Mouse (Mus musculus): ENCODE results near the gene Lrfn1. TPM values are rescaled to one million over a fixed set of nuclear protein-coding genes. Genes with fewer than 3 reads are reported as not detected.

The Lrfn1 gene
- total RNA-seq, 2 experiments from 2014 or later, result 0.36 to 0.80 TPM

DNA sequence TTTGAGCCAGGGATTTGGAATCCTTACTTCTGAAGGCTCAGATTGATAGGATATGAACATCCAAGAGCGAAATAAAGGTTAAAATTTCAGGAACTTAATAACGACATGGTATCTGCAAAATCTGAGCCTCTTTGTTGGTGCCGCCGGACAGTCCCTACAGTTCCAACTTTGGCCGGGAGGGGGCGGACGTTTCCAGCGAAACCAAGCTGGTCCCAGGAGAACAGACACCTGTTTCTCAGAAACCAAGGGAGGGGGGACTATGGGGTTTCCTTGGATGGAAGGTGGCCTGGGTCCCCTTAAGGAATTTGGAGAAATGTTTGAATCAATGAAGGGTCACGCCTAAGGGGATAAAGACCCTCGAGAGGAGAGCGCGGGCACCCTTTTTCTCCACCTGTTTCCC, 5.3 kb upstream of the Lrfn1 start:
- no peak for ATAC-seq (replicated peaks; ENCODE audit: poor library complexity, severe bottlenecking)

DNA sequence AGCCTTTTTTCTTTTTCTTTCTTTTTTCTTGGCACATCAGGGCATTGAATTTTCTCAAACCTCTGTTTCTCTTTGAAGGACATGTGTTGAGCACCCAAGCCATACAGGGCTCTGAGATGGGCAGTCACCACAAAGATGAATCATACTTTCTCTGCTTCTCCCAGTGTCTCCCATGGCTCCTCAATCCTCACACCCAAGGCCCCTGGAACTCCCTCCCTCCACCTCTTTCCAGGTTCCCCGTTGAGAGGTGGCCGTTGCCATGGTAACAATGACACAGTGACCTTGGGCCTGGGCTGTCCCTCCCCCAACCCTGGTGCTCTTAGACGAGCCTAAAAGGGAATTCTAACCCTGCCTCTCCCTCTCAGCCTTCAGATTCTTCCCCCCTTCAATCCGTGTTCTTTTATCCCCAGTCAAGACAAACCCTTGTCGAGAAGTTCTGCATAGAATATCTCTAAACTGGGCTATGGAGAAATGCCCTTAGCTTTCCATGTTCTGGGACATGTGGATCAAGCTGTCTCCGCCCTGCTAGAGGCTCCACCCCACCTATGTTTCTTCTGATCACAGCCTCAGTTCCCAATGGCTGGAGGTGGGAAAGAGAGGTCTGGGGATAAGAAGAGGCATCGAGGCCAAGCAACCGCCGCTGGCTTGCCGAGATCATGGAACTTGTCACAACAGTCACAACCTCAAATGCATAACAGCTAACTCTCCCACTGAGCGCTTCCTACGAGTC, 4.5 kb upstream of the Lrfn1 start:
- ATAC-seq (replicated peaks; ENCODE audit: poor library complexity, severe bottlenecking), result no peak

DNA sequence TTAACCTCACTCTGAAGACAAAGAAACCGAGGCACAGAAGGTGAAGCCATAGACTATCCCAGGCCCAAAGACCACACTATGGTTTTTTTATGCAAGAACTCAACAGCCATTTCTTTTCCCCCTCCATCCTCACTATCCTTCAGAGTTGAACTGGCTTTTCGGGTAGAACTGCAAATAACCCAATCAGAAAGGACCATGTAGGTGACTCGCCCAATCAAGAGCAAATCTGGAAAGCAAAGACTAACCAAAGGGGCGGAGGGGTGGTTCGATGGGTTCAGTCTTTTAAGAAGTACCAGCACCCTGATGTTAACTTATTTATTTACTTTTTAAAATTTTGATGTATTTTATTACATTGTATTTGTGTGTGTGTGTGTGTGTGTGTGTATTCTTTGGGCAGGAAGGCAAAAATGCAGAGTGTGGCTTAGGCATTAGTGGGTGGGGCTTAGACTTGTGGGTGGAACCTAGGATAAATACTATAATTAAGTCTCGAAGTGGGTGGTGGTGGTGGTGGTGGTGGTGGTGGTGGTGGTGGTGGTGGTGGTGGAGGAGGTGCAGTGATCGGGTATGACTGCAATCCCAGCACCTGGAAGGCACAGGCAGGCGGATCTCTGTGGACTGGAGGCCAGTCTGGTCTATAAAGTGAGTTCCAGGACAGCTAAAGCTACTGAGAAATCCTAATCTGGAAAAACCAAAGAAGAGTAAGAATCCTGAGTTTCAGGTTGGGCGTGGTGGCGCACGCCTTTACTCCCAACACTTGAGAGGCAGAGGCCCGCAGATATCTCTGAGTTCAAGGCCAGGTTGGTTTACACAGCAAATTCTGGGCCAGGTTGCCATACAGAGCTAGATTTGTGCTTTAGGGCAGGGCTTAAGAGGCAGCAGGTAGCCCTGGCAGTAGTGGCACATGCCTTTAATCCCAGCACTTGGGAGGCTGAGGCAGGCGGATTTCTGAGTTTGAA, 3.6 kb upstream of the Lrfn1 start:
- ATAC-seq (replicated peaks; ENCODE audit: poor library complexity, severe bottlenecking), result no peak

DNA sequence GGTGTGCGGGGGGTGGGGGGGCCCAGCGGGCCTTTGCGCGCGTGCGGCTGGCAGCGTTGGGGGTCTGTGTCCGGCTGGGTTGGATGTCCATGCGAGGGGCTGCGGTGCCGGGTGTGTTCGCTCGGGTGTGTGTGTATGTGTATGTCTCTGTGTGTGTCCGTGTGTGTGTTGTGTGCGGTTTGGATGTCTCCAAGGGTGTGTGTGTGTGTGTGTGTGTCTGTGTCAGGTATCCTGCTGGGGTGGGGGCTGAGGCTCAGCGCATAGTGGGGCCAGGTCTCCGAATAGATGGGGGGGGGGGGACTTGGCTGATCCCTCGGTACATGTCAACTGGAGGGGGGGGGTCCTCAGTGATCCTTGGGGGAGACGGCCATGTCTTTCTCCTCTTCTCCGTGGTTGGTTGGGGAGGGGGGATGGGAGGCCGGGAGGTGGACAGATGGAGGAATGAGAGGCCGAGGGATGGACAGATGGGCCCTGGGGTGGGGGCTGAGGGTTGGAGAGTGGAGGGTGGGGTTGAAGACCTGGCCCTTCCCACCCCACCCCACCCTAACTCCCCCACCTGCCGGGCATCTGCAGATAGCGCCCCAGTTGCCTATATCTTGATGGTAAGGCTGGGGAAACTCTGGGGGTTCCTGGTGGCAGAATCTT, 703 bp downstream of the Lrfn1 start:
- ATAC-seq (replicated peaks; ENCODE audit: poor library complexity, severe bottlenecking), result no peak

DNA sequence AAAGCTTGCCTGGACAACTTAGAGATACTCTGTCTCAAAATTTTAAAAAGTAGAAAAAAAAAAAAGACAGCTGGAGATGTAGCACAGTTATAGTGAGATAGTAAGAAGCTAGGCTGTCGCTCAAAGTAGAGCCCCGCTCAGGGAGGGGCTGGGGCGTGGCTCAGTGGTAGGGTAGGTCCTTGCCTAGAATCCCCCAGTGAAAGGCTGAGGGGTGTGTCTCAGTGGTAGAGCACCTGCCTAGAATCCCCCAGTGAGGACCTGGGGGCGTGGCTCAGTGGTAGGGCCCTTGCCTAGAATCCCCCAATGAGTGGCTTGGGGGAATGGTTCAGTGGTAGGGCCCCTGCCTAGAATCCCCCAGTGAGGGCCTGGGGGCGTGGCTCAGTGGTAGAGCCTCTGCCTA, 8.6 kb downstream of the Lrfn1 start:
- ATAC-seq (replicated peaks; ENCODE audit: poor library complexity, severe bottlenecking), result no peak

DNA sequence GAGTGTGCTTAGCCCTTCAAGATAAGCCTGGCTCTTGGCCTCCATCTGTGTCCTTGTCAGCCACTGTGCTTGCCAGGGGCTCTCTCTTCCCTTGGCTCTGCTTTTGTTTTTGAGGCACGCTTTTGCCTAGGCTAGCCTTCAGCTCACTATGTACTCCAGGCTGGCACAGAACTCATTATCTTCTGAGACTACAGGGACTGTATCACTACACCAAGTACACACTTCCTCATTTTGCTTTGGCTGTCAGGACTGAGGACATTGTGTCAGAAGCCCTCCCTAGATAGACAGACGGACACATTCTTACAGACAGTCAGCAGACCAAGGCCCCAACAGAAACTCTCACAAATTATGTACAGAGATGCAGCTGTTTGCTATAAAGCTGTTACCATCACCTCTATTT, 11.0 kb downstream of the Lrfn1 start:
- ATAC-seq (replicated peaks; ENCODE audit: poor library complexity, severe bottlenecking), result peak; percentile 46

DNA sequence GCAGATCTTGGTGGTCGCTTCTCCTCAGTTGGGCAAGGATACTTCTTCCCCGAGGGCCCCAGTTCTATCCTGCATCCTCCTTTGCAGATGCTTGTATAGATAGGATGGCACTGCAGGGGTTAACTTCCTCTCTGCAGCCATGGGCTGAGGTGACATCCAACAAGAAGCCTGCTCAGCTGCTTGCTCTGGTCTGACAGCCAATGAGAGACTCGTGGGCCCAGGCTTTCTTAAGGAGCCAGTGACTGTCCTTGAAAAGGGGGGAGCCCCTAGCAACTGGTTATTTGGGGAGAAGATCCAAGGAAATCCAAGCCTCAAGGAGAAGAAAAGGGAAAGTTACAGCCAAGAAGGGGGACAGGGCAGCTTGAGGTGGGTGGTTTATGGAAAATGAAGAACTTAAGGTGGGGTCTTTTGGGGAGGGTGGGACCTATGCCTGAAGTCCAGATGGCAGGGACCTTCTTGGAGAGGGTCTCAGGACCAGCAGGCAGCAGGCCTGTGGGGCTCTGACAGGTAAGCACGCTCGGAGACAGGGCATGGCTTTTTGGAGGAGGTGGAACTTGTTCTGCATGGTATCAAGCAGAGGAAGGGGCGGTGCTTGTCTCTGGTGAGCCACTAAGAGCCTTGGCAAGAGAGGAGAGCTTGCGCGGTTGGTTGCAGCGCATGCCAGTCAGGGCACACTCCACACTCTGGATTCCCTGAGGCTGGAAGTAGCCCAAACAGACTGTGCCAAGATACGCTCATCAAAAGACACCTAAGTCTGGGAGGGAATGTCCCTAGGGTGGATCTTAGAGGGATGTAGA, 12.8 kb downstream of the Lrfn1 start:
- peak; percentile 68 for ATAC-seq (replicated peaks; ENCODE audit: poor library complexity, severe bottlenecking)

DNA sequence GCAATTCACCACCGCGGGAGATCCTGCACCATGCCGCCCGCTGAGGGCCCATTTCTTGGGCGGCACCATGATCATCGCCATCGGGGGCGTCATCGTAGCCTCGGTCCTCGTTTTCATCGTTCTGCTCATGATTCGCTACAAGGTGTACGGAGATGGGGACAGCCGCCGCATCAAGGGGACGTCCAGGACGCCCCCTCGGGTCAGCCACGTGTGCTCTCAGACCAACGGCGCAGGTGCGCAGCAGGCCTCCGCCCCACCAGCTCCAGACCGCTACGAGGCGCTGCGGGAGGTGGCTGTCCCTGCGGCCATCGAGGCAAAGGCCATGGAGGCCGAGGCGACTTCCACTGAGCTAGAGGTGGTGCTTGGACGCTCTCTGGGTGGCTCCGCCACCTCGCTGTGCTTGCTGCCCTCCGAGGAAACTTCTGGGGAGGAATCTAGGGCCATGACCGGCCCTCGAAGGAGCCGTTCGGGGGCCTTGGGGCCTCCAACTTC, 15.0 kb downstream of the Lrfn1 start:
- no peak for ATAC-seq (replicated peaks; ENCODE audit: poor library complexity, severe bottlenecking)

DNA sequence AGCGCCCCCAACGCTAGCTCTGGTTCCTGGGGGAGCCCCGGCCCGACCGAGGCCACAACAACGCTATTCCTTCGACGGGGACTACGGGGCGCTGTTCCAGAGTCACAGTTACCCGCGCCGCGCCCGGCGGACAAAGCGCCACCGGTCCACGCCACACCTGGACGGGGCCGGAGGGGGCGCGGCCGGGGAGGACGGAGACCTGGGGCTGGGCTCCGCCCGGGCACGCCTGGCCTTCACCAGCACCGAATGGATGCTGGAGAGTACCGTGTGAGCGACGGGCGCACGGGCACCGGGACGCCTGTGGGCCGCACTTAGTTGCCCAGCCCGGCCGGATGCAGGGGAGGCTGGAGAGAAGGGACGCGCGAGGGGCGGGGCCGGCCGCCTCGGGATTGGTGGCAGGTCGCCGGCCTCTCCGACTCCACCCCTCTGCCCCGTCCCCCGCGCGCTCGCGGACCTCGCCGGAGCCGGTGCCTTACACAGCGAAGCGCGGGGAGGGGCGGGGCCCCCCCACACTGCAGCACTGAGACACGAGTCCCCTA, 15.5 kb downstream of the Lrfn1 start:
- ATAC-seq (replicated peaks; ENCODE audit: poor library complexity, severe bottlenecking), result peak; percentile 73

DNA sequence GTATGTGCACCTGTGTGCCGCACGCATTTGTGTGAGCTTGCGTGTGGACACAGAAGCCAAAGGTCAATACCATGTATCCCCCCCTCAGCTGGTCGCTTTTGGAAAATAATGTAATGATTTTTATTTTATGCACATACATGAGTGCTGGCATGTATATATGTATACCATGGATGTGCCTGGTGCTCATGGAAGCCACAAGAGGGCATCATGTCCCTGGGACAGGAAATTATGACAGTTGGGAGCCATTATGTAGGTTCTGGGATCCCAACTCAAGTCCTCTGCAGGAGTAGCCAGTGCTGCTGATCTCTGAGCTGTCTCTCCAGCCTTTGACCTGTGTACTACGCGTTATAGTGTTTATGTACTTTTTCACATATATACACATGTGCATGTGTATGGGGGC, 24.4 kb downstream of the Lrfn1 start:
- no peak for ATAC-seq (replicated peaks; ENCODE audit: poor library complexity, severe bottlenecking)

DNA sequence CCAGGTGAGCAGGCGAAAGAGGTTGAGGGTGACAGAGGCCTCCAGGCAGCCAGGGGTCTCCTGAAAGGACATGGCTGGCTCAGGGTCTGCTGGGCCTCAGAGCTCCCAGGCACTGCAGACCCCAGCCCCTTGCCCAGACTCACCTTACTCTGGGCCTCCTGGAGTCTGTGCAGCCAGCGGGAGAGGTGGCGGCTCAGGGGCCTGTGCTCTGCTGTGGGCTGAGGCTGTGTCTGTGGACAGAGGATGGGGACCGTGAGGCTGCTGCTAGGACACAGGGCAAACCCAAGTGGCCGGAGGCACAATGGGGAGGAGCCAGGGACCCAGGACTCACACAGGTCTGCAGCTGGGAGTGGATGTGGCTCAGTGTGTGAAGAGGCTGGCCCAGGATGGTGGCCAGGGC, 25.6 kb downstream of the Lrfn1 start:
- ATAC-seq (replicated peaks; ENCODE audit: poor library complexity, severe bottlenecking), result no peak

DNA sequence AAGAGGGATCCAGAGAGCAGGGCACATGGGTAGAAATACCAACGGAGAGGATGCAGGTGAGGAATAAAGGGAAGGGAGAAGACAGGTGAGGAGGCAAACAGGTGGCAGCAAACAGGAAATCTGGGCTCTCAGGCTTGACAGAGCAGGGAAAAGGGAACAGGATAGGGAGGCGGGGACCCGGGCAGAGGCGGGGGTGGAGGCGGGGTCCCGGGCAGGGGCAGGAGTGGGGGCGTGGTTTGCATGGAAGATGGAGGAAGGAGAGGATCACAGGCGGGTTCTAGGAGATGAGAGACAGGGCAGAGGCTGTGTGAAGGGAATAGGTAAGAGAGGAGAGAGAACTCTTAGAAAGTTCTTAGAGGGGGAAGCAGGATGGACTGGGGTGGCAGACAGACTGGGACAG, 27.1 kb downstream of the Lrfn1 start:
- ATAC-seq (replicated peaks; ENCODE audit: poor library complexity, severe bottlenecking), result peak; percentile 68

DNA sequence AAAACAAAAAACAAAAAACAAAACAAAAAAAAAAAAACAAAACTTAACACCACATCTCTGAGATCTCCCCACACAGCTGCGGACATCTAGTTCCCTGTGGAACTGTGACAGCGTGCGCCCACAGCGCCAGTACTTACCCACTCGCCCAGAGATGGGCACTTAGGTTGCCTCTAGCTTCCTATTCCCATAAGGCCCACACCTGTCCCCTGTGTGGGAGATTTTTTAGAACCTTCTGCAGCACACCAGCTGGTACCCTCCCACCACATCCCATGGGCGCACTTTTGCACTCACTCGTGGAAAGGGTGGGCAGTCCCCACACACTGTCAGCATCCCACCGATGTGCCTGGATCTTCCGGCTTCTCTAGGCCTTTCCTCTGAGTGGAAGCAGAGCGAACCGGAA, 31.1 kb downstream of the Lrfn1 start:
- no peak for ATAC-seq (replicated peaks; ENCODE audit: poor library complexity, severe bottlenecking)

DNA sequence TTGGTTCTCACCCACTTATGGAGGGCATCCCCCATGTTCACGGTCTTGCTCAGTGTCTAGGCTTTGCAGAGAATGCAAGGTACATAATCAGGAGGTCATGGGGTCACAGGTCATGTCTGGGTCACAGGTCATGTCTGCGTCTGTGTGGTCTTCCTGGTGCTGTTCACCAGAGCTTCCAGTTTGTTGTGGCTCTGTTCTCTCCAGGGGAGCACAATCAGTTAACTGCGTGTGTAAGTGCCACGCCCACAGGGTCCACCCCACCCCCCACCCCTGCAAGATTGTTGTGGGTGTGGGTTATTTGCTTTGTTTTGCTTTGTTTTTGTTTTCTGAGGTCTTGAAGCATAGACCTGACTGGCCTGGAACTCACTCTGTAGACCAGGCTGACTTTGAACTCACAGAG, 32.4 kb downstream of the Lrfn1 start:
- no peak for ATAC-seq (replicated peaks; ENCODE audit: poor library complexity, severe bottlenecking)

DNA sequence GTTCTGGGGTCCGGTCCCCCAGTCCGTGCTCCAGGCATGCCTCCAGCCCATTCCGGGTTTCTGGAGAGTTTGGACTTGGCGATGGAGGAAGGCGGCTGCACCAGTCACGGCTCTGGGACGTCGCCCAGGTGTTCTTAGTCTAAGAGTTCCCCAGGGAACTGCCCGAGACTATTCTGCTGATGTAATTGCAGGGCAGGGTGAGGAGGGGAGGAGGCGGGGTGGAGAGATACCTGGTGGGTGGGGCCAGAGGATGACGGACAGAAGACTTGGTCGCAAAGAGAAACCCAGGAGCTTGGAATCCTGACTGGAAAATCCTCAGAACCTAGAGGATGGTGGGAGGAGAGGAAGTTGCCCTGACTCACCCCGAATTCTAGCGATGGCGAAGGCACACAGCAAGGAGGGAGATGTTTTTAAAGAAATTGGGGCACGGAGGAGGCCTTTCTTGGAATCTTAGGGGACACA, 36.3 kb downstream of the Lrfn1 start:
- ATAC-seq (replicated peaks; ENCODE audit: poor library complexity, severe bottlenecking), result no peak

DNA sequence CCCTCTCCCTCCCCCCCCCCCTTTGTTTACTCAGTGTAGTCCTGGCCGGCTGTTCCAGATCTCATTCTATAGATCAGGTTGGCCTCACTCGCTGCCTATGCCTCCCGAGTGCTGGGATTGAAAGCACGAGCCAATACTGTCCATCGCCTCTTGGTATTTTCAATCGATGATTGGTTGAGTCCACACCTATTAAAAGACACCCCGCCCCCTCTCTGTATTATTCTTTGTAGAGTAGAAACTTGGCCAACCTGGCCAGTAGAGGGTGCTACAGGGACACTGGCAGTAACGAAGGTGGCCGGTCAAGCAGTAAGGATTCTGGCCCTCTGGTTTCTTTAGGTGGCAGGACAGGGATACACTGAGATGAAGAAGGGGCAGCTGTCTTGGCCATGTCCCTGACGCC, 38.6 kb downstream of the Lrfn1 start:
- ATAC-seq (replicated peaks; ENCODE audit: poor library complexity, severe bottlenecking), result peak; percentile 78

DNA sequence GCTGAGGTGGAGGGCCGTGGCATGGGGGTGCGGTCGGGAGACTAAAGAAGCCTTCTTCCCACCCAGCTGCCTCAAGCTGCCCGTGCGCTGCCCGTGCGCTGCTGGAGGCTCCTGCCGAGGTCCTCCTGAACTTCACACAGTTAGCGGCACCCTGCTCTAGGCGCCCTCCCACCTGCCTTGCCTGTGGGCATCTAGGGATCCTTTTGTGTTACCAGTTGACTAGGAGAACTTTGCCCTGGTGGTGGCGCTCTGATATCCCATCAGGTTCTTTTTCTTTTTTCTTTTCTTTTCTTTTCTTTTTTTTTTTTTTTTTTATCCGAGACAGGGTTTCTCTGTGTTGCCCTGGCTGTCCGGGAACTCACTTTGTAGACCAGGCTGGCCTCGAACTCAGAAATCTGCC, 39.1 kb downstream of the Lrfn1 start:
- ATAC-seq (replicated peaks; ENCODE audit: poor library complexity, severe bottlenecking), result no peak

DNA sequence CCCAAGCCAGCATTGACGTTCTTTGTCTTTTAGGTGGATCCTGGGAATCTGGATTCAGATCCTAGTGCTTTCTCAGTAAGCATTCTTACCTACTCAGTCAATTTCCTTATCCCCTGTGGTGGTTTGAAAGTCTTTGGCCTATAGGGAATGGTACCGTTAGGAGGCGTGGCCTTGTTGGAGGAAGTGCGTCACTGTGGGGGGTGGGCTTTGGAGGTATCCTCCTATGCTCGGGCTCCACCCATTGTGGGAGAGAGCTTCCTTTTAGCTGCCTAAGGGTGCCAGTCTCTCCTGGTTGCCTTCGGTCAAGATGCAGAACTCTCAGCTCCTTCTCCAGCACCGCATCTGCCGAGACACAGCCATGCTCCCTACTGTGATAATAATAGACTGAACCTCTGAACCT, 40.5 kb downstream of the Lrfn1 start:
- ATAC-seq (replicated peaks; ENCODE audit: poor library complexity, severe bottlenecking), result no peak

DNA sequence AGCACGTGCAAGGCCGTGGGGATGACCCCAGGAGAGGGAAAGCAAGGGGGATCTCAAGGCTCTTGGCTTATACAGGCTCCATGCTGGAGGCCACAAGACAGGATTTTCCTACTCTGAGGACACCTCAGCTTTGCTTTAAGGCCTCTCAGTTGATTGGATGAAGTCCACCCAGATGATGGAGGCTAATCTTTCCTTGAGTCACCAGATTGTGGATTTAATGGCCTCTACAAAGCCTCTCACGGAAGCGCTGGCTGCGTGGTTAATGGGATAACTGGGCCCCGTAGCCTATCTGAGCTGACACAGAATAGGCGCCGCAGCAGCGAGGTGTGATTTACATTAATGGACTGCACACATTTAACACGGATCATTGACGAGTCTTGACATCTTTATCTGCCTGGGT, 43.6 kb downstream of the Lrfn1 start:
- no peak for ATAC-seq (replicated peaks; ENCODE audit: poor library complexity, severe bottlenecking)

DNA sequence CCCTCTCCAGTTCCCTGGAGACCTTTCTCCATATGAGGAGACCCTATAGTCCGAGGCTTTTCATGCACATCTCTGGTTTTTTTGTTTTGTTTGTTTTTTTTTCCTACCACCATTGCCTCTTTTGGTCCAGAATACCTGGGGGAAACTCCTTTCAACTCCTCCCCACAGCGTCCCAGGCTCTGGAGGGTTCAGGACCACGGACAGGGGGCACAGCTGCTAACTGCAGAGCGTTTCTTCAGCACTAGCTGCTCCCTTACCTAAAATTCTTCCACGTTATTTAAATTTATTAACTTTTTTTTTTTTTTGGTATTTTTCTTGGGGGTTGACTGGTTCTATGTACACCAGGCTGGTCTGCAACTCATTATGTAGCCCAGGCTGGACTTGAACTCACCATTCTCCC, 53.8 kb downstream of the Lrfn1 start:
- ATAC-seq (replicated peaks; ENCODE audit: poor library complexity, severe bottlenecking), result no peak; the same call in 1 of the 2 replicates
